Mouse (Mus musculus) midbrain, embryonic 13.5 days (tissue): ENCODE data around the gene Dusp1. TPM values are rescaled to one million over a fixed set of nuclear protein-coding genes. Genes with fewer than 3 reads are reported as not detected.

ENCODE experiments used
- ATAC-seq: fragments of 200-750 bp; cut with Nextera tagmentation; 2 replicates; pipeline ENCODE4 v1.8.0; 2017; ENCODE audit warnings: mild to moderate bottlenecking, moderate TSS enrichment, moderate library complexity
- H3K27ac ChIP-seq: fragments of 300-500 bp; sonication (generic); 2 replicates; pipeline ENCODE4 v1.5.1; 2015; ENCODE audit warnings: inconsistent platforms, mild to moderate bottlenecking, moderate library complexity
- H3K27me3 ChIP-seq: fragments of 300-500 bp; sonication (generic); 2 replicates; pipeline ENCODE4 v1.6.1; 2015; ENCODE audit warnings: mild to moderate bottlenecking, inconsistent platforms
- H3K36me3 ChIP-seq: fragments of 300-500 bp; sonication (generic); 2 replicates; pipeline ENCODE4 v1.6.1; 2015; ENCODE audit warnings: mild to moderate bottlenecking, inconsistent platforms
- H3K4me1 ChIP-seq: fragments of 300-500 bp; sonication (generic); replicated peaks from 2 replicates; pipeline ENCODE4 v1.6.1; 2015; ENCODE audit warnings: inconsistent platforms
- H3K4me2 ChIP-seq: fragments of 300-500 bp; sonication (generic); replicated peaks from 2 replicates; pipeline ENCODE4 v1.6.1; 2015; ENCODE audit warnings: moderate library complexity, mild to moderate bottlenecking, inconsistent platforms
- H3K4me3 ChIP-seq: fragments of 300-500 bp; sonication (generic); replicated peaks from 2 replicates; pipeline ENCODE4 v1.5.1; 2015; ENCODE audit warnings: mild to moderate bottlenecking, inconsistent platforms
- H3K9ac ChIP-seq: fragments of 300-500 bp; sonication (generic); replicated peaks from 2 replicates; pipeline ENCODE4 v1.6.1; 2015; ENCODE audit warnings: mild to moderate bottlenecking, inconsistent platforms
- H3K9me3 ChIP-seq: fragments of 300-500 bp; sonication (generic); 2 replicates; pipeline ENCODE4 v1.6.1; 2016; ENCODE audit warnings: mild to moderate bottlenecking, inconsistent platforms
- WGBS: fragments of 180-500 bp; shearing (Covaris S2); methylation state at CpG from one replicate; pipeline ENCODE4 v1.1.7; 2015; 5-methylcytosine and 5-hydroxymethylcytosine counted together
- polyA plus RNA-seq: library from polyadenylated mRNA; unstranded; fragments of >200 nt; fragmentation: Nextera tagmentation; extraction: Ambion mirVana; gene quantifications from 2 replicates; pipeline ENCODE4 v1.2.1, GENCODE M21; 2015

Gene Dusp1
- polyA plus RNA-seq, 1 experiment from 2014 or later, result 43.8 TPM

DNA sequence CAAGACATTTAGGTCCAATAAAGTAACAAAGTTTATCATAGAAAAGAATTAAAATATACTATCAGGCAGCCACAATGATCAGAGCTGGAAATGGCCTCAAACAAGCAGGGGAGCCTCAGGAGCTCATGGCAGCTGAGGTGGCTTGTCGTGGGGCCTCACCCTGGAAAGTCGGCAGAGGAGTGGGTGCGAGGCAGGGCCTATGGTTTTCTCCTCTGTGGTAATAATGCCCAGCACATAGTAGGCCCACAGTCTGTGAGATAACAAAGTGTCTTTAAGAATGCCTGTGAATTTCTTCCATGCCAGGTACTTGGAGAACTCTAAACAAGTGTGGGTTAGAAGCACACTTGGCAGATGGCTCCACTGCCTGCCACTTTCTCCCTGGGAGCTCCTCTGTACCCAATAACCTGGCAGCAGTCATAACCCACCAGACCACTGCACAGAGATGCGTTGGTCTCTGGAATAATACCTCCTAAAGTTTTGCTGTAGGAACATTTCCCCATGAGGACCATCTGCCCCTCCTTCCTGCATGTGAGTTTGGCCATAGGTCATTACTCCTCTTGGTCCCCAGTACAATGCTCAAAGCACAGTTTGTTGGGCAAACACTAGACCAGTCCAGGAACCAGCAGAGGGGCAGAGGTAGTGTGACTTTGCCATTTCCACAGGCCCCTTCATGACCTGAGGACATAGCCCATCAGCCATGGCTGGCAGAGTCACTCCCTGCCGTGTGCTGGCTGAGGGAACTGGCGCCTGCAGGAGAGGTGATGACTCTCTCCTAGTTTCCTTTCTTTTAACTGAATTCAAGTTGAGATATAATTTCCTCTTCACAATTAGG is 48.3 kb downstream of the Dusp1 start:
- Histone ChIP-seq H3K9me3 (no peaks in the 10 kb centered on the region), H3K4me1 (peaks cover 5% of the 10 kb centered on the region), H3K4me2 (no peak overlapping the region), H3K9ac (no peak overlapping the region), H3K27ac (no peak overlapping the region), H3K27me3 (no peaks in the 10 kb centered on the region), H3K4me3 (no peak overlapping the region), H3K36me3 (no peaks in the 10 kb centered on the region)
- ATAC-seq, result no peak
- WGBS, result 87% methylated on average over 6 of the region's 6 CpGs

DNA sequence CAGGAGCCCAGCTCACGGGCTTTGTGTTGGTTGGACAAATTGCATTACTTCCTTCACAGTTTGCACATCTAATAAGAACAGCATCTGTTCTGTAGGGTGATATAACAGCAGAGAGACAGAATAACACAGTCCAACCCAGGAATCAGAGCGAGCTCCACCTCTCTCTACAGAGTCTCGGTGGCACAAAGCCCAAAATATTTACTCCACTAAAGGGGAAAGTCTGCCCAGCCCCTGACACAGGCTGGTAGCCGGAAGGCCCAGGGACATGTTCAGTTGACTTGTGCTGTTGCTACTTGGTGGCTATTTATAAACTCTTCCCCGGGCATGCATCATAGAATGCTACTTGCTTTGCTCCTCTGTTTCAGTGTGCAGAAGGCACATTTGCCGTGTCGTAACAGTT is 49.0 kb downstream of the Dusp1 start:
- no peaks in the 10 kb centered on the region for H3K27me3 ChIP-seq
- H3K4me2 ChIP-seq, result no peak overlapping the region
- H3K9ac ChIP-seq, result no peak overlapping the region
- no peaks in the 10 kb centered on the region for H3K36me3 ChIP-seq
- ATAC-seq, result no peak
- no peak overlapping the region for H3K4me3 ChIP-seq
- 82% methylated on average over 7 of the region's 7 CpGs for WGBS
- no peak overlapping the region for H3K27ac ChIP-seq
- H3K9me3 ChIP-seq, result no peaks in the 10 kb centered on the region
- H3K4me1 ChIP-seq, result peaks cover 5% of the 10 kb centered on the region

DNA sequence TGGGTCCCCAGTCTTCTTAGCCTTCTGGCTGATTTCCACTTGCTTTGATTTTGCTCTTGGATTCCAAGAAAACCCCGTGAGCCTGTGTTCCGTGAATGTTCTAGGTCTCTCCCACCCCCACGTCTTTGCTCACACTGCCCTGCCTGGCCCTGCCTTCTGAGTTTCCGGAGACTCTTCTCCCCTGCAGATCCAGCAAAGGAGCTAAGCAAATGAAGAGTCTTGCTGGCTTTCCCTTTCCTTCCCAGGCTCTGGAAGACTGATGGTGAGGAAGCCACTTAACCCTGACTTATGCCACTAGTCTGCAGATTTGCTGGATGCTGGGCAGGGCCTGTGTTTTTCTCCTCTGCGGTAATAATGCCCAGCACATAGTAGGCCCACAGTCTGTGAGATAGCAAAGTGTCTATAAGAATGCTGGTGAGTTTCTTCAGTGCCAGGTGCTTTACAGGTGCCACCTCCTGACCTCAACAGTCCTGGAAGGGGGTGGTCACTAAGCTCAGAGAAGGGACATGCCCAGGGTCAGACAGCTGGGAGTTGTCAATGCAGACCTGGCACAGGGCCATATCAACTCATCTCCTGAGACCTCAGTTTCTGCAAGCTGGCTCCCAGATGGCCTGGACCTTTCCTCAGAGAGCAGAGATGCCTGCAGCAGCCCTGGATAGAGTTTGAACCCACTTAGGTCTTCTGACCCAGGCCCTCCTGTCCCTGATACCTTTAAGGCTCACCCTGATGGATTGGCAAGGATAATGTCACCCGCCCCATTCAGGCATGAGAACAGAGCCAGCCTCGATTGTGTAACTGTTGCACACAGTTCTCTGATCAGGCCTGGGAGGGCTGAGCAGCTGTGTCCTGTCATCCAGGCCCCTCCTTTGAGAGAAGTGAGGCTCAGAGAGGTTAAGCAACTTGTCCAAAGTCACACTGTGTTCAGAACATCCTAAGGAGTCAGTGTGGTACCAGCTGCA is 49.8 kb downstream of the Dusp1 start:
- no peaks in the 10 kb centered on the region for H3K27me3 ChIP-seq
- no peak for ATAC-seq
- 76% methylated on average over 7 of the region's 7 CpGs for WGBS
- peaks cover 6% of the 10 kb centered on the region for H3K4me1 ChIP-seq
- H3K4me2 ChIP-seq, result no peak overlapping the region
- no peaks in the 10 kb centered on the region for H3K36me3 ChIP-seq
- H3K27ac ChIP-seq, result no peak overlapping the region
- H3K4me3 ChIP-seq, result no peak overlapping the region
- H3K9me3 ChIP-seq, result no peaks in the 10 kb centered on the region
- no peak overlapping the region for H3K9ac ChIP-seq

DNA sequence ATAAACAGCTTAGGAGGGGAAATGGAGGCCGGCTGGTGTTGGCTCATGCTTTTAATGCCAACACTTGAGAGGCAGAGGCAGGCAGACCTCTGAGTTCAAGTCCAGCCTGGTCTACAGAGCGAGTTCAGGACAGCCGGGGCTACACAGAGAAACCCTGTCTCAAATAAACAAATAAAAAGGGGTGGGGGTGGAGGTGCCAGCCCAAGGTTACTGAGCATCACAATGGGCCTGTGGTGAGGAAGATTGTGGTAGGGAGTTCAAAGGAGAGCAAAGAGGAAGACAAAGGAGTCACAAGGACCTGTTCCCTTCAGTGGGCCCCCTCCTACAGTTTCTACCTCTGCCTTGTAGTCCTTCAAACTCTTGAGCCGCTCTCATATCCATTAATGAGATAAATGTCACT is 50.7 kb downstream of the Dusp1 start:
- no peak for ATAC-seq
- peaks cover 14% of the 10 kb centered on the region for H3K4me1 ChIP-seq
- H3K4me3 ChIP-seq, result no peak overlapping the region
- no peaks in the 10 kb centered on the region for H3K27me3 ChIP-seq
- no peaks in the 10 kb centered on the region for H3K9me3 ChIP-seq
- WGBS, result 58% methylated on average over 4 of the region's 4 CpGs
- H3K27ac ChIP-seq, result no peak overlapping the region
- H3K4me2 ChIP-seq, result no peak overlapping the region
- H3K36me3 ChIP-seq, result peaks cover 1% of the 10 kb centered on the region; the same call in 1 of the 2 replicates
- H3K9ac ChIP-seq, result no peak overlapping the region

DNA sequence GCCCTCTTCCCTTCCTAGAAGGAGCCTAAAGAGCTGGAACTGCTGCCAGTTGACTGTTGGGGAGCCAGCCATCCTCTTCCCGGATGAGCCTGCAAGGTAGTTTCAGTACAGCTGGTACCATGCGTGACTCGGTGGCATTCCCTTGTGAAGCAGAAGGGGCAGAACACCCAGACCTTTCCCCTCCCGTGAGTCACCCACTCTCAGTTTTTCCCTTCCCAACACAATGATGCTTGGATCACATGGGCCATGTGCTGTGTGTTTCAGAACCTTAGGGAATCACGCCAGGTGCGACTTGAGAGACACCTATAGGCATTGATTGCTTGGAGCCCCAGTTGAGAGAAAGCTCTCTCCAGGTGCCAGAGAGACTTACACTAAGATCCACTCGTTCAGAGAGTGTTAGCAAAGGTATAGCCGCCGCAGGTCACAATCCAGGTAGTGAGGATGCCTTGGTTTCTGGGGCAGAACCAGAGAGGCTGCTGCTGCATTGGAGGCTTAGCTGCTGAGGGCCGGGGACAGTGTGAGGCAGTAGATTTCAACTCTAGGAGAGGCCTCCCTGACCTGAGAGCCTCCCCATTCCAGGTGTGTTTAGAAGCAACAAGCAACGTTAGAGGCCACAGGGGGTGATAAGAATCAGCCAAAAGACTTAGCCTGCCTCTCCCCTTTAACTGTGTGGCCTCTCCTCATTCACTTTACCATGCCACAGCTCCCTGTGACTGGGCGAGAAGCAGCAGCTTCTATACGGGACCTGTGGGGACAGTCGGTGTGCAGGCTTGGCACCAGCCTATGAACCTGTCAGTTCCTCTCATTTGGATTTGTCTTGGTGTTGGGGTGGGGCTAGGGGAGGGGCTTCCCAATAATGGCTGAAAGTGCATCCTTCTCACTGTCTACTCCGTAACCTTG is 51.5 kb downstream of the Dusp1 start:
- WGBS, result 83% methylated on average over 15 of the region's 15 CpGs
- H3K4me1 ChIP-seq, result peaks cover 23% of the 10 kb centered on the region

DNA sequence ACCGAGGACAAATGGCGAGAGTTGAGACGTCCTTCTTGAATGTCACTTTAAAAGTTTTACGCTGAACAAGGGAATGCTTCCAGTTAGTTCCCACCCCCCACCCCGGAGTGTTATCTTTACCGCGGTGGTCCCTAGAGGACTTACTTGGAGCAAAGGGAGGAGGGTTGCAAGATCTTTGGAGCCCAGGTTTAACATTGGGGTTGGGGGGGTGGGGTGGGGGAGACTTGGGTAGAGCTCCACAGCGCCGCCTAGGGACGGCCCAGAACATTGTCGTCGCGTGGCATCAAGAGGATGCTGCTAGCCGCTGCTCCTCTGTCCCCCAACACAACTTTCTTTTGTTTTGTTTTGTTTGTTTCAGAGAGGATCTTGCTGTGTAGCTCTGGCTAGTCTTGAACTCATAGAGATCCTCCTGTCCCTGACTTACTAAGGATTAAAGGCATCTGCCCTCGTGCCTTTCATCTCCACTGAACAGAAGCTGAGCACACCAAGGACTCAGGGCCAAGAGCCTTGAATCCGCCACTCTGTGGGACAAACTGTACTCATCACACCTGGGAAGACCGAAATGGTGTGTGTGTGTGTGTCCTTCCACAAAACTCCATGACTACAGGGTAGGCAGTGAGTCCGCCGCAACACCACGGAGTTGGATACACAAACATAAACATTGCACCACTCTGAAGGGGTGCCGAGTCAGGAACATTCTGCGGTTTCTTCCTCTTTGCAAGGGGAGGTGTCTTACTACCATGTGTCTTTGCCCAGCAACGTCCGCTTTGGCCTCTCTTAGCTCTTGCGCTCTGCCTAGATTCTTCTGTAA is 52.8 kb downstream of the Dusp1 start:
- Histone ChIP-seq H3K9me3 (no peaks in the 10 kb centered on the region), H3K36me3 (peaks cover 6% of the 10 kb centered on the region; the same call in 1 of the 2 replicates), H3K27me3 (no peaks in the 10 kb centered on the region), H3K27ac (peak overlapping the region; percentile 99), H3K4me1 (peaks cover 35% of the 10 kb centered on the region), H3K4me3 (peak overlapping the region; percentile 80), H3K9ac (peak overlapping the region; percentile 96), H3K4me2 (peak overlapping the region; percentile 77)
- 28% methylated on average over 25 of the region's 25 CpGs for WGBS
- ATAC-seq, result 0 out of 2 replicates have a peak, but pooled peaks have one; percentile 0

More for the DNA sequence above, 51.5 kb downstream of the Dusp1 start:
- Histone ChIP-seq H3K27ac (no peak overlapping the region), H3K9ac (no peak overlapping the region), H3K4me2 (no peak overlapping the region), H3K36me3 (peaks cover 6% of the 10 kb centered on the region; the same call in 1 of the 2 replicates), H3K27me3 (no peaks in the 10 kb centered on the region), H3K9me3 (no peaks in the 10 kb centered on the region), H3K4me3 (no peak overlapping the region)
- ATAC-seq, result no peak

DNA sequence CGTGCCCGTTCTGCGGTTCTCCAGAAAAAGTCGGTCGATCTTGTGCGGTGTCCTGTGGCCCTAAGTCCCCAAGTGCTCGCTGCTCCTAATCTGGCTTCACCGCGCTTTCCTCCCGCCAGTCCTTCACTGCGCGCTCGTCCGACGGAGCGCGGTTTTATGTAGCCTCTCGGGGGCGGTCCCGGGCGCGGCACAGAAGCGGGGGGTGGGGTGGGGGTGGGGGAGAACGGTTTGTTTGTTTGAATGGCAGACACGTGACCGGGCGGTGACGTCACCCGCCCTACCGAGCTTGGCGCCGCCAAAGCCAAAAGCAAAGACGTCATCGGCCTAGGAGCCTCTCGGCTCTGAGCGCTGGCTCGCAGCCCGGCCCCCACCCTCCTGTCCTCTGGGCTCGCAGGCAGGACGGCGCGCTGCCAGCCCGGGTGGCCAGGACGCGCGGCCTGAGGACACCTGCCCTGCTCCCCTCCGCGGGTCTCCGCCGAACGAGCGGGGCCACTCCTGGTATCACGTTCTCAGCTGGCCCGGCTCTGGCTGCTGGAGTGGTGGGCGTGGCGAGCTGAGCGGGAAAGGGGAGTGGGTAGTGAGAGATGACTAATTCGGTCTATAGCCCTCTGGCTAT is 53.5 kb downstream of the Dusp1 start:
- peak overlapping the region; percentile 96 for H3K9ac ChIP-seq
- H3K4me2 ChIP-seq, result peak overlapping the region; percentile 77
- peak overlapping the region; percentile 99 for H3K27ac ChIP-seq
- under 1% methylated on average over 56 of the region's 58 CpGs for WGBS
- peaks cover 42% of the 10 kb centered on the region for H3K4me1 ChIP-seq
- ATAC-seq, result peak; percentile 91
- H3K36me3 ChIP-seq, result peaks cover 6% of the 10 kb centered on the region; the same call in 1 of the 2 replicates
- no peaks in the 10 kb centered on the region for H3K27me3 ChIP-seq
- H3K4me3 ChIP-seq, result peak overlapping the region; percentile 80
- H3K9me3 ChIP-seq, result no peaks in the 10 kb centered on the region

DNA sequence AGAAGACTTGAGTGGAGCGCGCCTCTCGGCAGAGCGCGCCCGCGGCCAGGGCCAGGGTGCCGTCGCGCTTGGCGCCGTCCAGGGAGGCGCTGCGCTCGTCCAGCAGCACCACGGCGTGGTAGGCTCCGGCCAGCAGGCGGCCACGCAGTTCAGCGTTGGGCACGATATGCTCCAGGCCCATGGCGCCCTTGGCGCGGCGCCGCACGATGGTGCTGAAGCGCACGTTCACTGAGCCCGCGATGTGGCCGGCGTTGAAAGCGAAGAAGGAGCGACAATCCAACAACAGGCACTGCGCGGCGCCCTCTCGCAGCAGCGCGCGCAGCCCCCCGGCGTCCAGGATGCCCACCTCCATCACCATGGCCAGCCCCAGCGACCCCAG is 54.0 kb downstream of the Dusp1 start:
- H3K9ac ChIP-seq, result peak overlapping the region; percentile 96
- WGBS, result under 1% methylated on average over 46 of the region's 46 CpGs
- ATAC-seq, result peak; percentile 83
- H3K4me2 ChIP-seq, result peak overlapping the region; percentile 77
- H3K27me3 ChIP-seq, result no peaks in the 10 kb centered on the region
- H3K4me3 ChIP-seq, result peak overlapping the region; percentile 80
- no peaks in the 10 kb centered on the region for H3K9me3 ChIP-seq
- H3K4me1 ChIP-seq, result peaks cover 45% of the 10 kb centered on the region
- peaks cover 6% of the 10 kb centered on the region; the same call in 1 of the 2 replicates for H3K36me3 ChIP-seq
- peak overlapping the region; percentile 99 for H3K27ac ChIP-seq

DNA sequence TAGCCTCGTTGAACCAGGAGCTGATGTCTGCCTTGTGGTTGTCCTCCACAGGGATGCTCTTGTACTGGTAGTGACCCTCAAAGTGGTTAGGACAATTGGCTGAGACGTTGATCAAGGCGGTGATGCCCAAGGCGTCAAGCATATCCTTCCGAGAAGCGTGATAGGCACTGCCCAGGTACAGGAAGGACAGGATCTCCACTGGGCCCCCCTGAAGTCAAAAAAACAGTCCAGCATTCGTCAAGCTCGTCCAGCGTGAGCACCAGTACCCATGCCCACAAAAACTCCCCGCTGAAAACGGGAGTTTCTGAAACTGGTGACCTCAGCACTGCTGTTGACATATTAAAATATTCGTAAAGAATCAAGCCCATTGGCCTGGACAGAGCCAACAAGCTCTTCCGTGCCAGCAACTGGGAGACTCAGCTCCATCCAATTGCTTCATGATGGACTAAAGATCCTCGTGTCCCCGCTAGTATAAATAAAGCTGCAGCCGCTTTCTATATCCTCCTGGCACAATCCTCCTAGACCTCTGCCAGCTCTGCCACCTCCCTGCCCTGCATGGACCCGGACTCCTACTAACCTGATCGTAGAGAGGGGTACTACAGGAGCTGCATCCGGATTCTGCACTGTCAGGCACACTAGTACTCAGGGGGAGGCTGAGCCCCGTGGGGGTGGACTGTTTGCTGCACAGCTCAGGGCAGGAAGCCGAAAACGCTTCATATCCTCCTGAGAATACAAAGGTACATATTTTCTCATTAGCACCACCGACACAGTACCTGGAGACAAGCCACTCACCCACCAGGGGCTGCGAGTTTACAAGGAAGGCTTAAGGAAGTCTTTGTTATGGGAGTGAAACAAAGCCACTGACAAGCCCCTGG is 54.7 kb downstream of the Dusp1 start:
- no peaks in the 10 kb centered on the region for H3K27me3 ChIP-seq
- 21% methylated on average over 24 of the region's 24 CpGs for WGBS
- H3K36me3 ChIP-seq, result peaks cover 6% of the 10 kb centered on the region; the same call in 1 of the 2 replicates
- H3K4me2 ChIP-seq, result peak overlapping the region; percentile 77
- H3K9me3 ChIP-seq, result no peaks in the 10 kb centered on the region
- H3K9ac ChIP-seq, result peak overlapping the region; percentile 96
- ATAC-seq, result peak; percentile 13; the same call in 1 of the 2 replicates
- H3K4me1 ChIP-seq, result peaks cover 52% of the 10 kb centered on the region
- peak overlapping the region; percentile 99 for H3K27ac ChIP-seq
- H3K4me3 ChIP-seq, result peak overlapping the region; percentile 80
